Mouse (Mus musculus): ENCODE measurements at regions not wholly inside any gene's neighbourhood (a gene's known extent, or its start where the extent isn't known, plus 50 kb on each side); places are given as distances from the start of the nearest gene placed in this dataset.

GRCm38 (mm10) chr13:59204506-59204905 is 380.5 kb downstream of the Agtpbp1 start:
- TF ChIP-seq CTCF (IDR thresholded peaks at IDR 0.05; ENCODE audit: extremely low read depth, insufficient read depth, insufficient read length, insufficient replicate concordance): no peak
- no peak for TF ChIP-seq POLR2A (IDR thresholded peaks at IDR 0.05; ENCODE audit: low read depth, low read length)

Data from spleen, adult 2 months (tissue).